Mouse (Mus musculus): ENCODE data around the gene Kctd2. TPM values are rescaled to one million over a fixed set of nuclear protein-coding genes. Genes with fewer than 3 reads are reported as not detected.

Gene Kctd2
- total and polyA plus RNA-seq, 3 experiments: 6.8 to 14.0 (median 13.7) TPM

- H3K79me2 ChIP-seq (replicated peaks; ENCODE audit: control insufficient read depth, extremely low read depth, insufficient read depth, poor library complexity, severe bottlenecking): peaks cover 32% of the 10 kb centered on the region
- peaks cover 13 to 42% of the 10 kb centered on the region in 2 experiments for H3K36me3 ChIP-seq (replicated peaks in 1 of 2; ENCODE audit: control insufficient read depth in 1 of 2, insufficient read depth in 1 of 2, low read length in 1 of 2)
- TF ChIP-seq GABPA (IDR thresholded peaks at IDR 0.05; ENCODE audit: insufficient replicate concordance, low read depth, low read length): no peak
- peak; percentile 82 for TF ChIP-seq MAX (IDR thresholded peaks at IDR 0.05; ENCODE audit: low read length)
- peak; percentile 35; the same call in 1 of the 2 replicates for TF ChIP-seq MXI1 (IDR thresholded peaks at IDR 0.05; ENCODE audit: low read depth, low read length)
- peak; percentile 40 for TF ChIP-seq USF1 (IDR thresholded peaks at IDR 0.05; ENCODE audit: low read depth, low read length)
- TF ChIP-seq UBTF (IDR thresholded peaks at IDR 0.05; ENCODE audit: low read depth, low read length): no peak
- no peak for TF ChIP-seq ZMIZ1 (IDR thresholded peaks at IDR 0.05; ENCODE audit: low read depth, low read length)
- no peak for TF ChIP-seq ETS1 (conservative IDR thresholded peaks at IDR 0.05; ENCODE audit: low read depth, low read length)
- TF ChIP-seq JUN (IDR thresholded peaks at IDR 0.05; ENCODE audit: insufficient read depth, low read depth, low read length): no peak
- TF ChIP-seq MEF2A (IDR thresholded peaks at IDR 0.05; ENCODE audit: borderline replicate concordance, low read depth, low read length): no peak
- TF ChIP-seq CHD1 (IDR thresholded peaks at IDR 0.05; ENCODE audit: low read depth, low read length): no peak
- TF ChIP-seq MAFK (IDR thresholded peaks at IDR 0.05; ENCODE audit: insufficient replicate concordance, low read length): no peak
- no peak for TF ChIP-seq TCF12 (IDR thresholded peaks at IDR 0.05; ENCODE audit: low read depth, low read length)
- peak; percentile 91 for TF ChIP-seq MYC (IDR thresholded peaks at IDR 0.05; ENCODE audit: low read depth, low read length)
- TF ChIP-seq USF2 (conservative IDR thresholded peaks at IDR 0.05; ENCODE audit: low read depth, low read length): peak; percentile 50
- H3K4me3 ChIP-seq (replicated peaks in 1 of 3; ENCODE audit: low read depth in 2 of 3, low read length in 2 of 3, poor library complexity in 1 of 3): peak overlapping the region; percentile 46 to 80 (median 54)
- H3K4me2 ChIP-seq (ENCODE audit: insufficient read depth, low read depth, poor library complexity, severe bottlenecking): peak overlapping the region; percentile 71
- peak overlapping the region; percentile 68 for H3K9ac ChIP-seq (ENCODE audit: insufficient read depth, low read depth)
- H3K27ac ChIP-seq (ENCODE audit: insufficient read depth, low read depth): peak overlapping the region; percentile 93
- no peaks in the 10 kb centered on the region for H3K9me3 ChIP-seq (replicated peaks; ENCODE audit: low read length)
- peak; percentile 24 for DNase-seq (ENCODE audit: extremely low read depth)
- in situ Hi-C loops (cut with MboI; ENCODE audit: low pct_ligation_motif_present, low pct_unique_long_range_greater_than_20kb, low sequenced_read_pairs) (loop anchor here (10.0 kb wide), 2 partner anchors 64 to 264 kb away; partner anchors contain the start of gene Atp5h), dilution Hi-C loops (cut with MboI; ENCODE audit: extremely low pct_ligation_motif_present, extremely low pct_unique_long_range_greater_than_20kb, low sequenced_read_pairs) (no loop called here)
- no peaks in the 10 kb centered on the region for H3K27me3 ChIP-seq (replicated peaks)
- peaks cover 2 to 36% of the 10 kb centered on the region in 2 experiments; a peak in 3 of 4 replicates for H3K4me1 ChIP-seq (ENCODE audit: control insufficient read depth in 1 of 2, insufficient read depth in 2 of 2)
These were observed 58.5 kb downstream of the Kctd2 start for GRCm38 (mm10) chr11:115478296-115478938.

Other genes starting within 250 kb of the Kctd2 start
Only the 20 nearest of the 23 such genes appear.
- 0.04 TPM in 1 of 2 replicates, not detected in the other for gene Grin2c, start 152.9 kb upstream of the Kctd2 start, total RNA-seq (2012; rRNA removed)
- not detected in 2 replicates for gene Grin2c, start 152.9 kb upstream of the Kctd2 start, total RNA-seq (2014; rRNA removed)
- gene Grin2c, start 152.9 kb upstream of the Kctd2 start, polyA plus RNA-seq (2012; ENCODE audit: insufficient read length, low read depth): not detected in 2 replicates
- 62.2 and 63.3 TPM in 2 replicates for gene Fdxr, start 143.1 kb upstream of the Kctd2 start, total RNA-seq (2012; rRNA removed)
- gene Fdxr, start 143.1 kb upstream of the Kctd2 start, total RNA-seq (2014; rRNA removed): 40.9 and 43.8 TPM in 2 replicates
- 58.6 and 62.1 TPM in 2 replicates for gene Fdxr, start 143.1 kb upstream of the Kctd2 start, polyA plus RNA-seq (2012; ENCODE audit: insufficient read length, low read depth)
- 6.9 and 8.5 TPM in 2 replicates for gene Fads6, start 122.5 kb upstream of the Kctd2 start, total RNA-seq (2012; rRNA removed)
- gene Fads6, start 122.5 kb upstream of the Kctd2 start, total RNA-seq (2014; rRNA removed): 0.11 and 0.30 TPM in 2 replicates
- gene Fads6, start 122.5 kb upstream of the Kctd2 start, polyA plus RNA-seq (2012; ENCODE audit: insufficient read length, low read depth): 0.56 and 0.63 TPM in 2 replicates
- gene Otop2, start 113.0 kb upstream of the Kctd2 start, total RNA-seq (2012; rRNA removed): not detected in 2 replicates
- gene Otop2, start 113.0 kb upstream of the Kctd2 start, total RNA-seq (2014; rRNA removed): not detected in 2 replicates
- not detected in 2 replicates for gene Otop2, start 113.0 kb upstream of the Kctd2 start, polyA plus RNA-seq (2012; ENCODE audit: insufficient read length, low read depth)
- 0.17 and 0.42 TPM in 2 replicates for gene Ush1g, start 98.1 kb upstream of the Kctd2 start, total RNA-seq (2012; rRNA removed)
- not detected in 2 replicates for gene Ush1g, start 98.1 kb upstream of the Kctd2 start, total RNA-seq (2014; rRNA removed)
- gene Ush1g, start 98.1 kb upstream of the Kctd2 start, polyA plus RNA-seq (2012; ENCODE audit: insufficient read length, low read depth): not detected in 2 replicates
- gene Otop3, start 85.4 kb upstream of the Kctd2 start, total RNA-seq (2012; rRNA removed): not detected in 2 replicates
- gene Otop3, start 85.4 kb upstream of the Kctd2 start, total RNA-seq (2014; rRNA removed): not detected in 2 replicates
- not detected in 2 replicates for gene Otop3, start 85.4 kb upstream of the Kctd2 start, polyA plus RNA-seq (2012; ENCODE audit: insufficient read length, low read depth)
- 3.2 and 3.6 TPM in 2 replicates for gene Hid1, start 52.4 kb upstream of the Kctd2 start, total RNA-seq (2012; rRNA removed)
- gene Hid1, start 52.4 kb upstream of the Kctd2 start, total RNA-seq (2014; rRNA removed): 0.12 TPM in 1 of 2 replicates, not detected in the other
- gene Hid1, start 52.4 kb upstream of the Kctd2 start, polyA plus RNA-seq (2012; ENCODE audit: insufficient read length, low read depth): 0.36 and 0.57 TPM in 2 replicates
- gene Cdr2l, start 38.2 kb upstream of the Kctd2 start, total RNA-seq (2012; rRNA removed): not detected in 2 replicates
- not detected in 2 replicates for gene Cdr2l, start 38.2 kb upstream of the Kctd2 start, total RNA-seq (2014; rRNA removed)
- gene Cdr2l, start 38.2 kb upstream of the Kctd2 start, polyA plus RNA-seq (2012; ENCODE audit: insufficient read length, low read depth): not detected in 2 replicates
- gene Mrpl58, start 16.4 kb upstream of the Kctd2 start, total RNA-seq (2012; rRNA removed): 157 and 164 TPM in 2 replicates
- 110 and 113 TPM in 2 replicates for gene Mrpl58, start 16.4 kb upstream of the Kctd2 start, total RNA-seq (2014; rRNA removed)
- 146 and 161 TPM in 2 replicates for gene Mrpl58, start 16.4 kb upstream of the Kctd2 start, polyA plus RNA-seq (2012; ENCODE audit: insufficient read length, low read depth)
- gene Atp5h, start 166 bp upstream of the Kctd2 start, total RNA-seq (2012; rRNA removed): 500 and 564 TPM in 2 replicates
- 671 and 759 TPM in 2 replicates for gene Atp5h, start 166 bp upstream of the Kctd2 start, total RNA-seq (2014; rRNA removed)
- 711 and 734 TPM in 2 replicates for gene Atp5h, start 166 bp upstream of the Kctd2 start, polyA plus RNA-seq (2012; ENCODE audit: insufficient read length, low read depth)
- gene Trim80, start 20.4 kb downstream of the Kctd2 start, total RNA-seq (2012; rRNA removed): not detected in 2 replicates
- not detected in 2 replicates for gene Trim80, start 20.4 kb downstream of the Kctd2 start, total RNA-seq (2014; rRNA removed)
- not detected in 2 replicates for gene Trim80, start 20.4 kb downstream of the Kctd2 start, polyA plus RNA-seq (2012; ENCODE audit: insufficient read length, low read depth)
- gene Slc16a5, start 42.3 kb downstream of the Kctd2 start, total RNA-seq (2012; rRNA removed): 0.46 and 0.51 TPM in 2 replicates
- not detected in 2 replicates for gene Slc16a5, start 42.3 kb downstream of the Kctd2 start, total RNA-seq (2014; rRNA removed)
- gene Slc16a5, start 42.3 kb downstream of the Kctd2 start, polyA plus RNA-seq (2012; ENCODE audit: insufficient read length, low read depth): 0.68 and 0.71 TPM in 2 replicates
- 8.7 and 8.9 TPM in 2 replicates for gene Armc7, start 55.5 kb downstream of the Kctd2 start, total RNA-seq (2012; rRNA removed)
- gene Armc7, start 55.5 kb downstream of the Kctd2 start, total RNA-seq (2014; rRNA removed): 6.0 and 7.5 TPM in 2 replicates
- 12.5 TPM in 2 replicates for gene Armc7, start 55.5 kb downstream of the Kctd2 start, polyA plus RNA-seq (2012; ENCODE audit: insufficient read length, low read depth)
- gene Nt5c, start 71.7 kb downstream of the Kctd2 start, total RNA-seq (2012; rRNA removed): 151 and 154 TPM in 2 replicates
- 59.8 and 65.3 TPM in 2 replicates for gene Nt5c, start 71.7 kb downstream of the Kctd2 start, total RNA-seq (2014; rRNA removed)
- 175 and 190 TPM in 2 replicates for gene Nt5c, start 71.7 kb downstream of the Kctd2 start, polyA plus RNA-seq (2012; ENCODE audit: insufficient read length, low read depth)
- gene Jpt1, start 94.3 kb downstream of the Kctd2 start, total RNA-seq (2012; rRNA removed): 294 and 358 TPM in 2 replicates
- gene Jpt1, start 94.3 kb downstream of the Kctd2 start, total RNA-seq (2014; rRNA removed): 439 and 448 TPM in 2 replicates
- gene Jpt1, start 94.3 kb downstream of the Kctd2 start, polyA plus RNA-seq (2012; ENCODE audit: insufficient read length, low read depth): 432 and 479 TPM in 2 replicates
- 480 and 623 TPM in 2 replicates for gene Sumo2, start 116.1 kb downstream of the Kctd2 start, total RNA-seq (2012; rRNA removed)
- 1,752 and 1,801 TPM in 2 replicates for gene Sumo2, start 116.1 kb downstream of the Kctd2 start, total RNA-seq (2014; rRNA removed)
- gene Sumo2, start 116.1 kb downstream of the Kctd2 start, polyA plus RNA-seq (2012; ENCODE audit: insufficient read length, low read depth): 960 and 1,020 TPM in 2 replicates
- gene Nup85, start 144.3 kb downstream of the Kctd2 start, total RNA-seq (2012; rRNA removed): 290 and 340 TPM in 2 replicates
- 282 and 305 TPM in 2 replicates for gene Nup85, start 144.3 kb downstream of the Kctd2 start, total RNA-seq (2014; rRNA removed)
- gene Nup85, start 144.3 kb downstream of the Kctd2 start, polyA plus RNA-seq (2012; ENCODE audit: insufficient read length, low read depth): 326 and 368 TPM in 2 replicates
- gene Mrps7, start 183.8 kb downstream of the Kctd2 start, total RNA-seq (2012; rRNA removed): 172 and 217 TPM in 2 replicates
- gene Mrps7, start 183.8 kb downstream of the Kctd2 start, total RNA-seq (2014; rRNA removed): 154 and 168 TPM in 2 replicates
- 157 and 184 TPM in 2 replicates for gene Mrps7, start 183.8 kb downstream of the Kctd2 start, polyA plus RNA-seq (2012; ENCODE audit: insufficient read length, low read depth)
- gene Gga3, start 183.9 kb downstream of the Kctd2 start, total RNA-seq (2012; rRNA removed): 18.7 and 22.6 TPM in 2 replicates
- gene Gga3, start 183.9 kb downstream of the Kctd2 start, total RNA-seq (2014; rRNA removed): 7.7 TPM in 2 replicates
- gene Gga3, start 183.9 kb downstream of the Kctd2 start, polyA plus RNA-seq (2012; ENCODE audit: insufficient read length, low read depth): 37.2 and 39.8 TPM in 2 replicates
- gene Mif4gd, start 192.8 kb downstream of the Kctd2 start, total RNA-seq (2012; rRNA removed): 143 and 177 TPM in 2 replicates
- 160 and 174 TPM in 2 replicates for gene Mif4gd, start 192.8 kb downstream of the Kctd2 start, total RNA-seq (2014; rRNA removed)
- gene Mif4gd, start 192.8 kb downstream of the Kctd2 start, polyA plus RNA-seq (2012; ENCODE audit: insufficient read length, low read depth): 131 and 143 TPM in 2 replicates

Measured in CH12.LX (cell line).